Mouse (Mus musculus): ENCODE data around the gene Pla2g3.

The Pla2g3 gene

DNA sequence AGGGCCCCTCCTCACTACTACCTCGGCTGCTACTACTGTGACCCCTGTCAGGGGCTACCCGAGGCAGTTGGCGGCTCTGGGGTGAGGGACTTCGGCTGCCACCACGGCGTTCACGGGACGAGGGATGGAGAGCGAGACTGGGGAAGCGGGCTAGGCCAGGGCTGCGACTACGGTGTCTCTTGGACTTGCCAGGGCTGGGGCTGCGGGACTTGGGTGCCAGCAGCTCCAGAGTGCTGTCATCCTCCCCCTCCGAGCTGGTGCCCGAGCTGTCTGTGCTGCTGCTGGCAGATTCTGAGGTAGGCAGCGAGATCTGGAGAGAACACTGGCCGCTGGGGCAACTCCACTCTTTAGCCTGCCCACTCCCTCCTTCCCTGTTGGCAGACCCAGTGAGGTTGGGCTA lies 6.8 kb downstream of the Pla2g3 start:
- no peak for DNase-seq

GRCm38 (mm10) chr11:3495496-3495895 lies 7.4 kb downstream of the Pla2g3 start:
- no peak for DNase-seq

DNA sequence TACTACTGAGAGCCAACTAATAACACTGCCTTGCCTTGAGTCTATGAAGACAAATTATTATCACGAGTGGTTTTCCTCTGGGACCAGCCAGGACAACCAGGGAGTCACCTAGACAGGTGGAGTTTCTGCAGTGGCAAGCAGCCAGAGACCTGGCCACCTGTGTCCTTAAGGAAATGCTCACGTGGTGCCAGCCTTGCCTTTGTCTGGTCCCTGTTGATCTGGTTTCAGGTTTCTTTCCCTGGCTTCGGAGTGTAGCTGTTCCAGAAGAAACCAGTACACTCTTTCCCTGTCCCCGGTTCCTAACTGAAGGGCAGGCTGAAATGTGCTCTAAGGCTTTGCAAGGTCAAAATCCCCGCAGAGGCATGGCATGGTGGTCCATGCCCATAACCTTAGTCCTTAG lies 8.7 kb downstream of the Pla2g3 start:
- peak; percentile 66 for DNase-seq

DNA sequence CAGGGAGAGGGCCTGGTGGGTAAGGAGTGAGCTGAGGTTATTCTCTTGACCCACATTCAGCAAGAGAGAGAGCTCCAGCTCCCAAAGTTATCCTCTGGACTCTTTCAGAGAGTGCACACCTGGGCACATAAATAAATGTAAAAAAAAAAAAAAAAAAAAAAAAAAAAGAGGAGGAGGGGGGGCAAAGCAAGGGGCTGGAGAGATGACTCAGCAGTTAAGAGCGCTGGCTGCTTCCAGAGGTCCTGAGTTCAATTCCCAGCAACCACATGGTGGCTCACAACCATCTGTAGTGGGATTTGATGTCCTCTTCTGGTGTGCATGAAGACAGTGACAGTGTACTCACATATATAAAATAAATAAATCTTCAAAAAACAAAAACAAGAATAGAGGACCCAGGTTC lies 9.2 kb downstream of the Pla2g3 start:
- no peak for DNase-seq

DNA sequence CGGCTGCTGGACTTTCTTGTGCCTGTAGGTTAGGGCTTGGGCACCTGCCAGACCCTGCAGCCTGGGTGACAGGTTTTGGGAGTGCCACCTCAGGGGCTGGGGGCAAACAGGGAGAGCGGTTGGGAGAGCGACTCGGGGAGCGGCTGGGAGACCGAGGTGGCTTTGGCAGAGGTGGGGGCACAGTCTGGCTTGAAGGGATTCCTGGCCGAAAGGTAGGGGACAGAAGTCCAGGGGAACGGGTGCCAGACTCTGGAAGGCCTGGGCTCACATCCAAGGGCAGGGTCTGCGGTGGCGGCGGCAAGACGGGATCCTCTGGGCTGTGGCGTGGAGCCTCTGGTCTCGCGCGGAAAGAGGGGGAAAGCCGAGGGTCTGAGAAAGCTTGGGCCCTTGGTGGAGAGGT lies 14.0 kb downstream of the Pla2g3 start:
- DNase-seq: no peak

DNA sequence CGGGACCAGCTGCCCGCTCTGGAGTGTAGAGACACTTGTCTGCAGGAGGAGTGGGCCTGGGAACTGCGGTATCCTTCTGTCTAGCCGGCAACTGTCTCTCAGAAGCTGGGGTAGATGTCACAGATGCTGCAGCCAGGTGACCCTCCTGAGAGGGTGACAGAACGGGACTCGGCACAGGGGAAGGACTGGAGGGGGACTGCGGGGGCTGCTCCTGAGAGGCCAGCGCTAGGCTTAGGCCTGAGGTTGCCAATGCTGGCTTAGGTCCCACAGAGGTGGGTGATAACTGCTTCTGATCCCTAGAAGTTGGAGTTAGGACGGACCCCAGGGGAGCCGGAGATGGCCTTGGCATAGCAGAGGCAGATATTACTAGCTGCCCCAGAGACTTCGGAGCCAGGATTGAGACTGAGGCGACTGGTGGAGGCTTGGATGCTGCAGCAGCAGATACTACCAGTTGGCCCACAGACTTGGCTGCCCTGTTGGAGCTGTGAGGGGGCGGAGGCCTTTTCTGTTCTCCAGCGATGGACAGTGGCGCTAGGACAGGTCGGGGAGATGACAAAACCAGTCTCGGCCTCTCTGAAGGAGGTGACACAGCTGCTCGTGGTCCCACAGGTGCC lies 14.5 kb downstream of the Pla2g3 start:
- no peak for DNase-seq

- DNase-seq: no peak
Observed at GRCm38 (mm10) chr11:3503755-3504693, 15.9 kb downstream of the Pla2g3 start.

- DNase-seq: no peak
Observed at GRCm38 (mm10) chr11:3508226-3508625, 20.1 kb downstream of the Pla2g3 start.

- DNase-seq: no peak
Observed at GRCm38 (mm10) chr11:3509181-3510085, 21.3 kb downstream of the Pla2g3 start.

- DNase-seq: peak; percentile 25
Observed at GRCm38 (mm10) chr11:3510321-3510720, 22.2 kb downstream of the Pla2g3 start.

GRCm38 (mm10) chr11:3513291-3513690 lies 25.2 kb downstream of the Pla2g3 start:
- no peak for DNase-seq

DNA sequence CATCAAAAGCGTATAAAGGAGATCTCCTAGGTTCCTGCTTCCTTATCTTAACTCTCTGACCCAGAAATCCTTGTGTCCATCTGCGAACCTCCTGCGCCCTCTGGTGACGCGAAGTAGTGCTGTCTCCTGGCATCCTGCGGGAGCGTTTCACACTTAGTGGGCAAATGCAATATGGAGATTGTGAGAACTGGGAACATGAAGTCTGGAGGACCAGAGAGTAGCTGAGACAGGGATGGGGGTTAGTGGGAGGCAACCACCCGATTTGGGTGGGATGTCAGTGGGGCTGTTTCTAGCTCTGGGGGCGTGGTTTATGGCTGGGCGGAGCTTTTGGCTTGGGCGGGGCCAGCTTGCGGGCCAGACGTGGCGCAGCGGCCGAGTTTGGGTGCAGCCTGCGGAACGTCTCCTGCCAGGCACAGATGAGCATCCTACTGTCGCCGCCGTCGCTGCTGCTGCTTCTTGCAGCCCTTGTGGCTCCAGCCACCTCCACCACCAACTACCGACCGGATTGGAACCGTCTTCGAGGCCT lies 26.5 kb downstream of the Pla2g3 start, which contains the start of gene Selenom:
Selenom (plus strand) TSS at position 156 of the 526 bp plus-strand sequence.
- peak; percentile 94 for DNase-seq

DNA sequence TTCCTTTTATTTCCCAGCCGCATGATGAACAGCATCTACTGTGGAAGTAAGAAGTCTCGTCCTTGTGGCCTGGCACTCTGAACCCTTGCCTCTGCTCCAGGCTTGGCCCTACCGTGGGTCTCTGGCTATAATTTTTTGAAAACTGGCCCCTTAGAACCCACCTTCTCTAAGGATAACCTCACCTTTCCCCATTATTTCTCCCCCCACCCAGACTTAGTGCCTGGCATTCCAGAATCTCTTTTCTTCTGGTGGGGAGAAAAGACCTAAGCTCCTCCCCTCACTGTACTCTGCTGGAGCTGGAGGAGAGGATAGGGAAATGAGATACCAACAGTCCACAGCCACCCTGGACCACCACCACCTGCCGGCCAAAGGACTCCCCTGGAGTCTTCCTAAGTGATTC lies 27.1 kb downstream of the Pla2g3 start:
- DNase-seq: no peak

GRCm38 (mm10) chr11:3515637-3516036 lies 27.6 kb downstream of the Pla2g3 start:
- no peak for DNase-seq

DNA sequence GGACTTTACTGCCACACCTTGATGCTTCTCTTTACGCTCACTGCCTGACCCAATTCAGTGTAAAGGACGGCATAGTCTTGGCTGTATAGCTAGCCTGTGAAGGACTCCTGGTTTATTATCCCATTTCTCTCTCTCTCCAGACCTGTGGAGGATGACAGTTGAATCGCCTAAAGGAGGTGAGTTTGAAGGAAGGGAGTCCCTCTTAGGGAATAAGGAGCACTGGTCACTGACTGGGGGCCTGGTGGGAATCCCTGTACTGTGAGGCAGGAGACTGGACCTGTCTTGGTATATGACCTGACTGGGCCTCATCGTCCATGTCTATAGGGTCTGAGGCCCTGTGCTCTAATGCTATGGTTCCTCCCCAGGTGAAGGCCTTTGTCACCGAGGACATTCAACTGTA lies 28.0 kb downstream of the Pla2g3 start:
- DNase-seq: no peak

DNA sequence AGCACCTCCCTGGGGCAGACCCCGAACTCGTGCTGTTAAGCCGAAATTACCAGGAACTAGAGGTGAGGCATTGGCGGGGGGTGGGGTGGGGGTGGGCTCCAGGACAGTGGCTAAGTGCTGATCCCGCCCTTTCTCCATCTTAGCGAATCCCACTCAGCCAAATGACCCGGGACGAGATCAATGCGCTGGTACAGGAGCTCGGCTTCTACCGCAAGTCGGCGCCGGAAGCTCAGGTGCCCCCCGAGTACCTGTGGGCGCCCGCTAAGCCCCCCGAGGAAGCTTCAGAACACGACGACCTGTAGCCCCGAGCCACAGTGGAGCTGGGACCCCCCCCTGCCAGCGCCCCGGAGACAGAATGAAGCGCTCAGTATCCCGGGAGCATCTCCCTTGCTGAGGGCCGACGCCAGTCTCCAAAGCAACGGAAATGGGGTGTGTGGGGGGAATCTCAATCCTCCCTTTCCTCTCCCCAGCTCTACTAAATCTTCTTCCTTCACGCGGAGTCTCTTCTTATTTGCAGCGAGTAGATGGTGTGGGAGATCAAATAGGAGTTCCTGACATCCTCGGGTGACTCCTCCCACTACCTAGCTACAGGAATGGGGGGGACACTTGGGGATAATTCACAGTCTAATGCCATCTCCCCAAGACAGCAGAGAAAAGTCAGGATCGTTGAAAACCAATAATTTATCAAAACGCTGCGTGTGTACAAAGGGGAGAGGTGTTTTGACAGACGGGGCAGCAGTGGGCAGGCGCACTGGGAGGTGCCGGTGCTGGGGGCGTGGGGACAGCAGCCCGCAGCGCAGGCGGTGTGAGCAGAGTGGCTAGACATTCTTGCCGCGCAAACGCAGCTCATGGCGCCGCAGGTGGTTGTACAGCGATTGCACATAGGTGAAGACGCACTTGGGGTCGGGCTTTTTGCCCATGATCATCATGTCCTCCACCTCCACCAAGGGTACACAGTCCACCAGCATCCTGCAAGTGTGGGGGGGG lies 29.1 kb downstream of the Pla2g3 start:
- no peak for DNase-seq

GRCm38 (mm10) chr11:3517846-3518732 lies 30.0 kb downstream of the Pla2g3 start:
- no peak for DNase-seq

- no peak for DNase-seq
Observed at GRCm38 (mm10) chr11:3519051-3519726, 31.1 kb downstream of the Pla2g3 start.

GRCm38 (mm10) chr11:3519756-3520398 lies 31.8 kb downstream of the Pla2g3 start:
- no peak for DNase-seq
